Mouse (Mus musculus) skeletal muscle tissue, adult 2 months (tissue): ENCODE measurements around the gene Tlr12.
A peak's percentile ranks its signal among the peaks of the same experiment; 100 is the strongest.
"Not testable (repeated sequence)": the region's sequence is repeated elsewhere in the genome, so short reads cannot be mapped to it uniquely, and the experiment has no call there.

ENCODE experiments used
- DNase-seq: peaks from one replicate; pipeline ENCODE4 v3.0.0-alpha.2; 2012; ENCODE audit warnings: low read depth, low spot score

The Tlr12 gene

GRCm38 (mm10) chr4:128620572-128620971, 2.2 kb upstream of the Tlr12 start:
- DNase-seq: no peak

DNA sequence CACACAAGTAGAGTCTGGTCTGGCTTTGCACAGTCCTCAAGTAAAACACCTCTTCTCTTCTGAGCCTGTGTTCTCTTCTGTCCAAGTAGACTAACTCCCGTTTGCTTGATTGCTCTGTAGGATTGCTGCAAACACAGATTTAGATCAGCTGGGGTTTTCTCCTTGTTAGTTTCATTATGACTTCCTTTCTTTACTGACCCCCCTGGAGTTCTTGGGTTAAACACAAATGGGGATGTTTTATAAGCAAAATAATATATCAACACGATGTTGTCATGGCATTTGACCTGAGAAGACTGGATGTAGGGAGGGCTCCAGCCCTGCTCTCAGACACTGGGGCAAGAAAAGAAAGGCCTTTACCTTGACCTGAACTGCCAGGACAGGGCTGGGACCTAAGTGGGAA, 544 bp upstream of the Tlr12 start:
- DNase-seq: no peak

- no peak for DNase-seq
These were observed 877 bp downstream of the Tlr12 start for GRCm38 (mm10) chr4:128617363-128618120.

- no peak for DNase-seq
These were observed 2.7 kb downstream of the Tlr12 start for GRCm38 (mm10) chr4:128615761-128616160.

DNA sequence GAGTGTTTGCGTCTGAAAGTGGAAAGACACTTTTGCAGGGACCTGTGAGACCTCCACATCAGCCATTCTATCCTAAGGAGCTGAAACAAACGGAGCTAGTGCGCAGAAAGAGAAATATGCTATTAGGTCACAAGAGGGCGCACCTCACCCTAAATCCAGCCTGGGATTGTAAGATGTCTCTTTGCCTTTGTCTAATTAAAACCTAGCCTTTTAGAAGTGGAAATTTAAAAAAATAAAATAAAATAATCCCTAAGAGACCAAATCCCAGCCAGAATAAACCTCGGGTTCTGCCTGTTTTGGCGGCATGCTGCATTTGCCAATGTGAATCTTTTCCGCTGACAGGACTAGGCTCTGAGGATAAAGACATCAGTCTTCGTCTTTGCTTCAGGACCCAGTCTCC, 5.1 kb downstream of the Tlr12 start:
- DNase-seq: no peak

- DNase-seq: not testable (repeated sequence)
These were observed 6.7 kb downstream of the Tlr12 start for GRCm38 (mm10) chr4:128611726-128612125.

- DNase-seq: no peak
These were observed 7.7 kb downstream of the Tlr12 start for GRCm38 (mm10) chr4:128610706-128611105.

GRCm38 (mm10) chr4:128609925-128610402, 8.5 kb downstream of the Tlr12 start, which contains the start of gene Zscan20:
Gene Zscan20 (minus strand): TSS chr4:128610098.
- peak; percentile 96 for DNase-seq

DNA sequence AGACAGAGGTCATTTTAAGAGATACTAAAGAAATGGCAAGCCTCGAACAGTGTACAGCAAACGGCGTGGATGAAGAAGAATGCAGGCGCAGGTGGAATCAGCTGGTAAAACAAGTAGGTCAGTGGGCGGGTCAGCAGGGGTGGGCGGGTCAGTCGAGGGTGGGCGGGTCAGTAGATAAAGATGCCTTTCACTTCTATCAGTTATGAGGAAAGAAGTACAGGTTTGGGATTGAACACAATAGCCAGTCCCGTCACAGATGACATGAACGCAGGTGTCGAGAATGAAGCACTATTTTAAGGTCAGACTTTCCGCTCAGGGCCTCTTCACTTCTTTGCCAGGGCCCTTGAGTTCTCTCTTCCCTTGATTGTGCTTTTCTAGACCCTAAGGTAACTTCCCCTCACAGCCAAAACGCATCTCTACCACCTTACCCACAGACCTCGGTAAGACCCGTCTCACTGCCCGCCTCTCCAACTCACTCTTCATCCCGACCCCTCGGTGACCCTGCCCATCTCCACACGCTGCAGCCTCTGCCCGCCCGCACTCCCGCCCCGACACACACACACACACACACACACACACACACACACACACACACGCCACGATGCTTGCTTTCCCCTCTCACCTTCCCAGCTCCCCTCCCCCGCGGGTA, 9.0 kb downstream of the Tlr12 start:
- DNase-seq: no peak

- no peak for DNase-seq
These were observed 10.8 kb downstream of the Tlr12 start for GRCm38 (mm10) chr4:128607661-128608060.

DNA sequence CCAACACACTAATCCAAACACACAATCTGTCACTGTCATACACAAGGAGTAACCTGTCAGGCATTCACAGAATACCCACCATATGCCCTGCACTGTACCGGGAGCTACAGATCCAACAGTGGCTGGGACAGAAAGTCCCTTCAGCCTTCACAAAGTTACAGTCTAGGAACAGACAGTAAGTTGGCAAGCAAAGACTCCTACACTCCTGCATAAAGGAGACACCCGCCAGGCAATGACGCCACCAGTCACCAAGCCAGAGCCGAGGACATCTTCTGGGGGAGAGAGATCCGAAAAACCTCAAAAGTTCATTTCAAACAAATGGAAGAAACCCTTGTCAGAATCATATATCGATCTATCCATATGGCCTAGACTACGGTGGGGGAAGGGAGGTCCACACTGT, 11.8 kb downstream of the Tlr12 start:
- DNase-seq: no peak

GRCm38 (mm10) chr4:128597801-128598560, 20.4 kb downstream of the Tlr12 start:
- no peak for DNase-seq

DNA sequence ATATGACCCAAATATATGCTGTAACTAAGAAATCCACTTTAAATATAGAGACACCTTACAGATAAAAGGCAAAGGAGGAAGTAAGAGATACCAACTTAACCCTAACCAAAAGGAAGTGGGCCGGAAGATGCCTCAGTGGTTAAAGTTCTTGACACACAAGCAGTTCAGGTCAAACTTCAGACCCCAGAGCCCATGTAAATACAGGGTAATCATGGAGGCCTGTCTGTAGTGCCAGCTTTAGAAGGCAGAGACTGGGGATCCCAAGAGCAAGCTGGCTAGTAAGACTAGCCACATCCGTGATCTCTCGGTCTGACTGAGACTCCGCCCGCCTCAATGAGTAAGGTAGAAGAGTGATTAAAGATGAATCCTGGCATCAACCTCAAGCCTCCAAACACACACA, 24.4 kb downstream of the Tlr12 start:
- DNase-seq: no peak

DNA sequence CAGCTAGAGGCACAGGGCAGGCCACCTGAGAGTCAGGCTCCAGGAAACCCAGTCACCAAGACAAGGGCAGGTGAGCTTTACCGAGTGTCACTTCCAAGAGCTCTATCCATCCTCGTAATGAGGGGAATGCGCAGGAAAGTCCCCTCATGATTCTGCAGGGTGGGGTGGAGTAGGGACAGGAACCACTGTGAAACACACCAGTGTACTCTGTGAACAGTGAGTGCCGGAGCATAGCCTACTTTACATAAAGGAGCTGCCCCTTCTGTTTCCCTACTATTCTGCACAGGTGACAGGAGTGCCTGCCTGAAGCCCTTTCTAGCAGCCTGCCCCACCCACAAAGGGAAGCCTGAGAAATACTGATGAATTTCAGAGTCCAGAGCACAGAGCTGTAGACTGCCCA, 25.1 kb downstream of the Tlr12 start:
- no peak for DNase-seq

DNA sequence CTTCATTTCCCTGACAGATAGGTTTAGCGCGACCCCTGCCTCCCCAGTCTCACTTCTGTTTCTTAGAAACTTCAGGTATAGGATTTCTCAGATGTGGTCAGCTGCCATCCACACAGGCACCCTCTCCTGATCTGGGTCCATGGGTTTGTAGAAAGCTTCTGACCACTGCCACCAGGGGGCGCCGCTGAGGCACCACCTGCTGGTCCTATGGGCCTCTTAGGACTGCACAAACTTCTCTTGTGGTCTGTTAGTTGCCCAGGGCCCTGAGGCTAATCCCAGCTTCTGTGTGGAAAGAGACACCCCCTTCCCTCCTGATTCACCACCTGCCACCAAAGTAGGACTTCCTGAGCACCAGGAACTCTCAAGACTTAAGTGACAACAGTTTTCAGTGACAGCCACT, 39.2 kb downstream of the Tlr12 start:
- no peak for DNase-seq

- DNase-seq: no peak
These were observed 42.6 kb downstream of the Tlr12 start for GRCm38 (mm10) chr4:128575811-128576210.
